Mouse (Mus musculus): ENCODE results near the gene Cbln3. TPM values are rescaled to one million over a fixed set of nuclear protein-coding genes. Genes with fewer than 3 reads are reported as not detected.

Cbln3 gene
- polyA plus RNA-seq, 1 experiment from 2014 or later: 0.56 TPM

DNA sequence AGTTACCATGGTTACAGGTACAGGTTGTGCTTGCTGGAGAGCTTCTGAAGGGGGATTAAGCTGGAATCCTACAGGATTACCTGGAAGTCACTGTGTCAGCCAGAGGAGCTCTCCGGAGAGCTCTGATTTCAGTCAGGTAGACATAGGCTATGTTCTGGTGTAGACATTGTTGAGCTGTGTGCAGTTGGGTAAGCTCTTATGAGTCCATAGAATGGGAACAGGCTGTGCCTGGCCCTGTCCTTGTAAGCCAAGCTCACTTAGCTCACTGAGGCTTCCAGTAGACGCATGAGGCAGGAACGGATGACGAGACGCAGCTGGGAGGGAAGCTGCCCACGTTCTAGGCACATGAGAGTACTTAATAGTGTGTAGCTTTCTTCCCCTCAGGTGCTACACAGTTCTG, 22.0 kb downstream of the Cbln3 start:
- 41% methylated on average over 6 of the region's 6 CpGs for WGBS
- no peak for DNase-seq (ENCODE audit: low spot score)
- no peaks in the 10 kb centered on the region; the same call in 1 of the 2 replicates for H3K4me1 ChIP-seq (replicated peaks; ENCODE audit: control insufficient read depth, insufficient read depth)

DNA sequence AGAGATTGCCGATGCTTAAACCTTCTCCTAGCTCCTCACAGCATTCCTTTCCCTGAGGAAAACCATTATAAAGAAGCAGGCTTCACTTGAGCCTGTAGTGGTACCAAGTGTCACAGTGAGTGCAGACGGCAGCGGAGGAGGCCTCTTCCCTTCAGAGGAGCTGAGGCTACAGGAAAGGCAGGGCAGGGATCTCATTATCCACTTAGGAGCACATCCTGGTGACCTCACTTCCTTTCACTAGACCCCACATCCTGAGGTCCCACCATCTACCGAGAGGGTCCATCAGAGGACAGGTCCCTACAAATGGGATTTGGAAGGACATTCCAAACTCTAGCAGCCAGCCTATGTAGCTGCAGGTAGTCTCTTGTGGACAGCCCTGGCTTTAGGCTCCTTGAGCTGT, 26.6 kb downstream of the Cbln3 start:
- H3K4me3 ChIP-seq (ENCODE audit: low read depth, low read length): no peak overlapping the region
- H3K36me3 ChIP-seq (ENCODE audit: control insufficient read depth, insufficient read depth, low read length): no peaks in the 10 kb centered on the region
- DNase-seq (ENCODE audit: low spot score) (no peak), ATAC-seq (ENCODE audit: low FRiP score, low TSS enrichment) (no peak)
- no peaks in the 10 kb centered on the region for H3K9me3 ChIP-seq (ENCODE audit: control insufficient read depth, low read length)
- WGBS: 41% methylated on average over 4 of the region's 4 CpGs
- 0 out of 2 replicates have a peak overlapping the region, but pooled peaks have one; percentile 20 for H3K4me2 ChIP-seq (replicated peaks; ENCODE audit: low read depth)
- TF ChIP-seq EP300 (optimal IDR thresholded peaks at IDR 0.05): no peak
- TF ChIP-seq CTCF (IDR thresholded peaks at IDR 0.05; ENCODE audit: low read depth): no peak
- no peak overlapping the region for H3K27ac ChIP-seq (replicated peaks)
- H3K27me3 ChIP-seq (ENCODE audit: control insufficient read depth, insufficient read depth, low read length): no peaks in the 10 kb centered on the region
- peaks cover 4% of the 10 kb centered on the region; the same call in 1 of the 2 replicates for H3K4me1 ChIP-seq (replicated peaks; ENCODE audit: control insufficient read depth, insufficient read depth)
- no peak overlapping the region for H3K9ac ChIP-seq (ENCODE audit: low read length)

More for the DNA sequence above, 22.0 kb downstream of the Cbln3 start:
- no peaks in the 10 kb centered on the region for H3K9me3 ChIP-seq (ENCODE audit: control insufficient read depth, low read length)
- H3K4me3 ChIP-seq (ENCODE audit: low read depth, low read length): no peak overlapping the region
- no peak overlapping the region for H3K4me2 ChIP-seq (replicated peaks; ENCODE audit: low read depth)
- ATAC-seq (ENCODE audit: low FRiP score, low TSS enrichment): no peak
- TF ChIP-seq EP300 (optimal IDR thresholded peaks at IDR 0.05) (no peak), CTCF (IDR thresholded peaks at IDR 0.05; ENCODE audit: low read depth) (no peak)
- H3K27ac ChIP-seq (replicated peaks): no peak overlapping the region
- H3K27me3 ChIP-seq (ENCODE audit: control insufficient read depth, insufficient read depth, low read length): no peaks in the 10 kb centered on the region
- 0 out of 2 replicates have a peak, but pooled peaks cover 3% of the 10 kb centered on the region for H3K36me3 ChIP-seq (ENCODE audit: control insufficient read depth, insufficient read depth, low read length)
- no peak overlapping the region for H3K9ac ChIP-seq (ENCODE audit: low read length)

DNA sequence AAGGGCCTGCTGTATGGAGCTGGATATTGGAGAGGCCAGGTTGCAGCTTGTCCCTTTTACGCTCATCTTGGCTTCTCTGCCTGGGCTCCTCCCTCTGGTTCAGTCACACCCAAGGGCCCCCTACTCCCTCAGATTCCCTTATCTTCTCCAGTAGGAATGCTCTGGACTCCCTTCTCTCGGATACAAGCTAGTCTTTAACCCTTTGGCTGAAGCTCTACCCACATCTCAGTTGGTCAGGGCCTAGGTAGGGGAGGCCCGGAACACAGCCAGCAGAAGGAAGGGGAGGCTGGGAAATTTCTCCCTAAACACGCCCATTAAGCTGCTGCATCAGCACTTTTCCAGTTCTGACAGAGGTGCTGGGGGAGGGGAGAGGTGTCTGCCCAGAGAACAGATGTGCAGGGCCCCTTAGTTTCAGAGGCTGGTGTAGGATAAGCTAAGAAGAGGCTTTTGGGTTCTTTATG, 29.1 kb downstream of the Cbln3 start:
- no peaks in the 10 kb centered on the region for H3K27me3 ChIP-seq (ENCODE audit: control insufficient read depth, insufficient read depth, low read length)
- peak; percentile 51 for DNase-seq (ENCODE audit: low spot score)
- peak; percentile 48 for ATAC-seq (ENCODE audit: low FRiP score, low TSS enrichment)

DNA sequence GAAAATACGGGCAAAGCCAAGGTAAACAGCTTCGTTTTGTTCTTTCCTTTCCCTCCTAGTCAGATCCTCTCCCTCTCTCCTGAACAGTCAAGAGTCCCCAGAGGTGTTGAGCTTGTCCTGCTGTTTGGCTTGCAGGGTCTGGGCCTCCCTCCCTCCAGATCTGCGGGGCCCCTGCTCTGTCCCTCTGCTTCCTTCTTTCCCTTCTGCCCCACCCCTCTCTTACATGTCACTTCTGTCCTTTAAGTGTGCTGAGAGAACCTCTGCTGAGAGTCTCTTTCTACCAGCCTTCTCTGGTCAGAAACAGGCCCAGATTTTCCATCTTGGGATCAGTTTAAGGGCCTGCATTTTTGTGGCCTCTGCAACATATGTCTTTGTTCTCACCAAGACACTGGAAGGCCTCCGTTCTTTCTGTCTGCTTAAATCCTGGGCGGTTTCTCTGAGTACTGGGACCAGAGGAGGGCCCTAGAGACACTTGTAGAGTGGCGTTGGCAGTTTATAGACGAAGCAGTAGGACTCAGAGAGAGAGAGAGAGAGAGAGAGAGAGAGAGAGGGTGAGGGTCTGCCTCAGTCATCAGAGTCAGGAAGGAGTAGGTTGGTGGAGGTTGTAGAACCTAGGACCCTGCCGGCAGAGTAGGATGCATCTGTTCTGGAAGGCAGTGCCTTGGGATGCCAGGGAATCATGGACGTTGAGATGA, 29.6 kb downstream of the Cbln3 start:
- Histone ChIP-seq H3K36me3 (ENCODE audit: control insufficient read depth, insufficient read depth, low read length) (no peaks in the 10 kb centered on the region), H3K27me3 (ENCODE audit: control insufficient read depth, insufficient read depth, low read length) (no peaks in the 10 kb centered on the region), H3K27ac (replicated peaks) (peak overlapping the region; percentile 92), H3K9me3 (ENCODE audit: control insufficient read depth, low read length) (no peaks in the 10 kb centered on the region), H3K4me3 (ENCODE audit: low read depth, low read length) (peak overlapping the region; percentile 58), H3K4me2 (replicated peaks; ENCODE audit: low read depth) (peak overlapping the region; percentile 84), H3K9ac (ENCODE audit: low read length) (peak overlapping the region; percentile 81), H3K4me1 (replicated peaks; ENCODE audit: control insufficient read depth, insufficient read depth) (0 out of 2 replicates have a peak, but pooled peaks cover 4% of the 10 kb centered on the region)
- 1% methylated on average over 9 of the region's 9 CpGs for WGBS
- ATAC-seq (ENCODE audit: low FRiP score, low TSS enrichment) (peak; percentile 27; the same call in 1 of the 2 replicates), DNase-seq (ENCODE audit: low spot score) (peak; percentile 32)
- TF ChIP-seq CTCF (IDR thresholded peaks at IDR 0.05; ENCODE audit: low read depth): peak; percentile 2; the same call in 1 of the 2 replicates
- no peak for TF ChIP-seq EP300 (optimal IDR thresholded peaks at IDR 0.05)

More for the DNA sequence above, 29.1 kb downstream of the Cbln3 start:
- no peak for TF ChIP-seq CTCF (IDR thresholded peaks at IDR 0.05; ENCODE audit: low read depth)
- TF ChIP-seq EP300 (optimal IDR thresholded peaks at IDR 0.05): no peak
- Histone ChIP-seq H3K36me3 (ENCODE audit: control insufficient read depth, insufficient read depth, low read length) (no peaks in the 10 kb centered on the region), H3K4me1 (replicated peaks; ENCODE audit: control insufficient read depth, insufficient read depth) (0 out of 2 replicates have a peak, but pooled peaks cover 4% of the 10 kb centered on the region), H3K9ac (ENCODE audit: low read length) (peak overlapping the region; percentile 81), H3K27ac (replicated peaks) (peak overlapping the region; percentile 92), H3K4me3 (ENCODE audit: low read depth, low read length) (peak overlapping the region; percentile 58), H3K9me3 (ENCODE audit: control insufficient read depth, low read length) (no peaks in the 10 kb centered on the region), H3K4me2 (replicated peaks; ENCODE audit: low read depth) (peak overlapping the region; percentile 84)
- 8% methylated on average over 4 of the region's 4 CpGs for WGBS

DNA sequence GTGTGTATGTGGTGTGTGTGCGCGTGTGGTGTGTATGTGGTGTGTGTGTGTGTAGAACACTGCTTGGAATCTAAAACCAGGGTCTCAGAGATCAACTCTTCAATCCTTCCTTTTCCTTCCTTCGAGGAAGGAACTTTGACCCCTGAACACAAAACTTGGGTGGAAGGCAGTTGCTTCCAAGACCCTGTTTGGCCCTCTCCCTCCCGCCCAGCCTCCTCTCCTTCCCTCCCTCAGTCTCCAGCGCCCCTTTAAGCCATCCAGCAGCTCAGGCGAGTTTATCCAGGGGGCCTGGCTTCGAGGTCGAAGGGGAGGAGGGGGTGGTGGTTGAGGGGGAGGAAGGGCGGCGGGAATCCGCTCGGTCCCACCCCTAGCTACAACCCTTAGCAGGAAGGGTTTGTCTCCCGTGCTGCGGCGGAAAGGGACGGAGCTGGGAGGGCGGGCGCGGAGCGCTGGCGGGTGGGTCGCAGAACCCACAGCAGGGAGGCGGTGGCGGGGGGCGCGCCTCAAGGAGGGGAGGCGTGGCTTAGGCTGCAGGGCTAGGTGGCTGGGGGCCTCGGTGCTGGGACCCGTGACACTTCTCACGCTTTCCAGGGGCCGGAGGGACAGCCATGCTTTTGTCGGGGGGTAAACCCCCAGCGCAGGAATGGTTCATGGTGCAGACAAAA, 30.4 kb downstream of the Cbln3 start, which contains the start of gene Nynrin:
TSS of gene Nynrin (plus strand) at position 390 of the 665 bp plus-strand sequence.
- Histone ChIP-seq H3K9me3 (ENCODE audit: control insufficient read depth, low read length) (no peaks in the 10 kb centered on the region), H3K27me3 (ENCODE audit: control insufficient read depth, insufficient read depth, low read length) (no peaks in the 10 kb centered on the region), H3K27ac (replicated peaks) (peak within 1 kb of the TSS; percentile 92), H3K36me3 (ENCODE audit: control insufficient read depth, insufficient read depth, low read length) (no peaks in the 10 kb centered on the region), H3K4me2 (replicated peaks; ENCODE audit: low read depth) (peak within 1 kb of the TSS; percentile 84), H3K9ac (ENCODE audit: low read length) (peak within 1 kb of the TSS; percentile 81), H3K4me1 (replicated peaks; ENCODE audit: control insufficient read depth, insufficient read depth) (0 out of 2 replicates have a peak, but pooled peaks cover 4% of the 10 kb centered on the region), H3K4me3 (ENCODE audit: low read depth, low read length) (peak within 1 kb of the TSS; percentile 58)
- 4% methylated on average over 26 of the region's 33 CpGs for WGBS
- DNase-seq (ENCODE audit: low spot score) (peak; percentile 76), ATAC-seq (ENCODE audit: low FRiP score, low TSS enrichment) (peak; percentile 89)
- no peak for TF ChIP-seq EP300 (optimal IDR thresholded peaks at IDR 0.05)
- 0 out of 2 replicates have a peak, but pooled peaks have one; percentile 7 for TF ChIP-seq CTCF (IDR thresholded peaks at IDR 0.05; ENCODE audit: low read depth)

All from stomach, postnatal 0 days (tissue).